Mouse (Mus musculus) embryo, embryonic 11.5 days (tissue): Measurements from ENCODE around the gene Dkkl1.
"Not testable (repeated sequence)": the region's sequence is repeated elsewhere in the genome, so short reads cannot be mapped to it uniquely, and the experiment has no call there.

ENCODE experiments used
- DNase-seq: peaks from one replicate; pipeline ENCODE4 v3.0.0-alpha.2; 2012; ENCODE audit warnings: low read depth, low spot score

Gene Dkkl1

GRCm38 (mm10) chr7:45193871-45194785 is 17.8 kb downstream of the Dkkl1 start:
- DNase-seq, result no peak

GRCm38 (mm10) chr7:45193406-45193805 is 18.5 kb downstream of the Dkkl1 start:
- DNase-seq, result no peak

- DNase-seq, result no peak
Observed at GRCm38 (mm10) chr7:45192585-45193310, 19.2 kb downstream of the Dkkl1 start.

- peak; percentile 46 for DNase-seq
Observed at GRCm38 (mm10) chr7:45191803-45192363, 20.1 kb downstream of the Dkkl1 start.

- no peak for DNase-seq
Observed at GRCm38 (mm10) chr7:45191161-45191560, 20.8 kb downstream of the Dkkl1 start.

- DNase-seq, result no peak
Observed at GRCm38 (mm10) chr7:45190186-45190585, 21.8 kb downstream of the Dkkl1 start.

- no peak for DNase-seq
Observed at GRCm38 (mm10) chr7:45189600-45189999, 22.3 kb downstream of the Dkkl1 start.

- no peak for DNase-seq
Observed at GRCm38 (mm10) chr7:45185921-45186320, 26.0 kb downstream of the Dkkl1 start.

GRCm38 (mm10) chr7:45183672-45184071 is 28.3 kb downstream of the Dkkl1 start:
- DNase-seq, result no peak

- no peak for DNase-seq
Observed at GRCm38 (mm10) chr7:45182606-45183005, 29.3 kb downstream of the Dkkl1 start.

- peak; percentile 82 for DNase-seq
Observed at GRCm38 (mm10) chr7:45182199-45182601, 29.7 kb downstream of the Dkkl1 start.

GRCm38 (mm10) chr7:45181540-45181939 is 30.4 kb downstream of the Dkkl1 start:
- no peak for DNase-seq

- no peak for DNase-seq
Observed at GRCm38 (mm10) chr7:45180896-45181477, 31.0 kb downstream of the Dkkl1 start, which contains the start of gene Pth2. Gene Pth2, plus strand, starts transcription at chr7:45180995.

GRCm38 (mm10) chr7:45179469-45179868 is 32.5 kb downstream of the Dkkl1 start, which contains the start of gene Gfy:
Gene Gfy, minus strand, starts transcription at chr7:45179569.
- no peak for DNase-seq

GRCm38 (mm10) chr7:45178550-45178949 is 33.4 kb downstream of the Dkkl1 start:
- no peak for DNase-seq

GRCm38 (mm10) chr7:45176356-45176755 is 35.6 kb downstream of the Dkkl1 start:
- DNase-seq, result no peak

GRCm38 (mm10) chr7:45175929-45176328 is 36.0 kb downstream of the Dkkl1 start:
- no peak for DNase-seq

- DNase-seq, result no peak
Observed at GRCm38 (mm10) chr7:45175398-45175797, 36.5 kb downstream of the Dkkl1 start.

GRCm38 (mm10) chr7:45174567-45175280 is 37.2 kb downstream of the Dkkl1 start:
- no peak for DNase-seq

- DNase-seq, result not testable (repeated sequence)
Observed at GRCm38 (mm10) chr7:45173772-45174171, 38.2 kb downstream of the Dkkl1 start.

- no peak for DNase-seq
Observed at GRCm38 (mm10) chr7:45172974-45173373, 39.0 kb downstream of the Dkkl1 start.
